In genomic region chr19:46804751-46805150, GRCm38 (mm10) we compare ENCODE assay signal across 11 mouse cellular contexts. TPM values are rescaled to one million over a fixed set of nuclear protein-coding genes. Genes with fewer than 3 reads are reported as not detected.
DNase-seq lines count a peak whose midpoint lies in the region; ATAC-seq and TF ChIP-seq lines count a peak whose summit lies in the region.
"Had no signal": no experiment of that assay in that cellular context is flagged by ENCODE, and none has a peak within 500 bp of the region (broad histone marks: within the 10 kb centered on the region; RNA-seq: fewer than 3 reads in every experiment).

No protein-coding gene starts in this region.

- no peaks in the 10 kb centered on the region for H3K36me3 ChIP-seq in stomach, postnatal 0 days (ENCODE audit: control insufficient read depth, insufficient read depth, low read length)
- H3K36me3 ChIP-seq: liver, embryonic 15.5 days had no signal

- 87% methylated on average over 6 of the region's 6 CpGs for WGBS in stomach, postnatal 0 days

- peak; percentile 70 for DNase-seq in adrenal gland, adult 2 months
- no peak for DNase-seq in adrenal gland, postnatal 4 days (ENCODE audit: low spot score in 2 of 2)
- peak; percentile 31 for DNase-seq in right cerebral cortex, adult 18-20 months
- no peak for DNase-seq in right cerebral cortex, postnatal 36 days (ENCODE audit: low spot score in 2 of 2)
- peak; percentile 45 to 55 for DNase-seq in cerebellum, postnatal 36 days
- DNase-seq in stomach, postnatal 0 days (ENCODE audit: low spot score) = no peak
- DNase-seq in frontal cortex, postnatal 14 days (ENCODE audit: low spot score in 2 of 2) = no peak
- no peak for DNase-seq in kidney, adult 8-10 months

- H3K9ac ChIP-seq in stomach, postnatal 0 days (ENCODE audit: low read length) = no peak overlapping the region
- H3K9ac ChIP-seq: forebrain, embryonic 13.5 days; hindbrain, embryonic 14.5 days; liver, embryonic 15.5 days had no signal

- no peak overlapping the region for H3K4me3 ChIP-seq in stomach, postnatal 0 days (ENCODE audit: low read depth, low read length)
- H3K4me3 ChIP-seq: forebrain, embryonic 13.5 days; liver, embryonic 15.5 days had no signal

- no peak for ATAC-seq in stomach, postnatal 0 days (ENCODE audit: low FRiP score, low TSS enrichment)
- ATAC-seq: forebrain, embryonic 13.5 days had no signal

- TF ChIP-seq EP300 in stomach, postnatal 0 days (optimal IDR thresholded peaks at IDR 0.05) = no peak

- no peaks in the 10 kb centered on the region for H3K4me1 ChIP-seq in stomach, postnatal 0 days (replicated peaks; ENCODE audit: control insufficient read depth, insufficient read depth)
- H3K4me1 ChIP-seq: forebrain, embryonic 13.5 days had no signal

- H3K27ac ChIP-seq in stomach, postnatal 0 days (replicated peaks) = no peak overlapping the region
- H3K27ac ChIP-seq: forebrain, embryonic 13.5 days; hindbrain, embryonic 14.5 days; liver, embryonic 15.5 days had no signal

- H3K4me2 ChIP-seq in stomach, postnatal 0 days (replicated peaks; ENCODE audit: low read depth) = no peak overlapping the region
- H3K4me2 ChIP-seq: forebrain, embryonic 13.5 days; hindbrain, embryonic 14.5 days; liver, embryonic 15.5 days had no signal

- no peaks in the 10 kb centered on the region for H3K9me3 ChIP-seq in stomach, postnatal 0 days (ENCODE audit: control insufficient read depth, low read length)
- H3K9me3 ChIP-seq: forebrain, embryonic 13.5 days; liver, embryonic 15.5 days had no signal

- H3K27me3 ChIP-seq in stomach, postnatal 0 days (ENCODE audit: control insufficient read depth, insufficient read depth, low read length) = no peaks in the 10 kb centered on the region
- H3K27me3 ChIP-seq: forebrain, embryonic 13.5 days; liver, embryonic 15.5 days had no signal

- TF ChIP-seq CTCF in stomach, postnatal 0 days (IDR thresholded peaks at IDR 0.05; ENCODE audit: low read depth) = peak; percentile 27

RNA-seq across cellular contexts. Expression of gene Cnnm2, which starts 43.4 kb away (rescaled TPM):
- total RNA-seq in adrenal gland, adult 2 months (2021) = 10 to 100 TPM; 33.4 to 40.7 TPM
- 34.9 and 49.2 TPM in 2 replicates for polyA plus RNA-seq in adrenal gland, adult 2 months (2012; rRNA removed)
- total RNA-seq in adrenal gland, postnatal 4 days (2021) = 10 to 100 TPM; 13.9 to 15.0 TPM
- polyA plus RNA-seq in stomach, postnatal 0 days (2015; fragmentation: Nextera tagmentation; extraction: Ambion mirVana) = 2.0 and 2.1 TPM in 2 replicates

Comparison
In these comparisons a context has a peak if more than half of its experiments do, and no peak if none do; other contexts are left out.
1. DNase-seq: peak in adrenal gland, adult 2 months (single experiment), right cerebral cortex, adult 18-20 months (single experiment) and cerebellum, postnatal 36 days (2 of 2); none in adrenal gland, postnatal 4 days (0 of 2), right cerebral cortex, postnatal 36 days (0 of 2), stomach, postnatal 0 days (single experiment), frontal cortex, postnatal 14 days (0 of 2) and kidney, adult 8-10 months (0 of 2).